Mouse (Mus musculus) heart, embryonic 15.5 days (tissue): Measurements from ENCODE around the gene Gsdma. TPM values are rescaled to one million over a fixed set of nuclear protein-coding genes. Genes with fewer than 3 reads are reported as not detected.

Experiments used
- ATAC-seq: fragments of 200-750 bp; cut with Nextera tagmentation; replicated peaks from 2 replicates; pipeline ENCODE4 v1.8.0; 2017; ENCODE audit warnings: low read depth, moderate TSS enrichment; ENCODE audit not compliant: insufficient number of reproducible peaks, insufficient read depth, low FRiP score
- H3K27ac ChIP-seq: fragments of 300-500 bp; sonication (generic); 2 replicates; pipeline ENCODE4 v1.5.1; 2015; ENCODE audit warnings: mild to moderate bottlenecking, inconsistent platforms
- H3K27me3 ChIP-seq: fragments of 300-500 bp; sonication (generic); 2 replicates; pipeline ENCODE4 v1.6.1; 2015; ENCODE audit warnings: inconsistent platforms
- H3K36me3 ChIP-seq: fragments of 300-500 bp; sonication (generic); 2 replicates; pipeline ENCODE4 v1.6.1; 2015; ENCODE audit warnings: mild to moderate bottlenecking, inconsistent platforms
- H3K4me1 ChIP-seq: fragments of 300-500 bp; sonication (generic); replicated peaks from 2 replicates; pipeline ENCODE4 v1.6.1; 2015; ENCODE audit warnings: inconsistent platforms
- H3K4me2 ChIP-seq: fragments of 300-500 bp; sonication (generic); 2 replicates; pipeline ENCODE4 v1.6.1; 2015; ENCODE audit warnings: inconsistent platforms, mild to moderate bottlenecking, moderate library complexity
- H3K4me3 ChIP-seq: fragments of 300-500 bp; sonication (generic); 2 replicates; pipeline ENCODE4 v1.5.1; 2015; ENCODE audit warnings: mild to moderate bottlenecking, inconsistent platforms
- H3K9ac ChIP-seq: fragments of 300-500 bp; sonication (generic); 2 replicates; pipeline ENCODE4 v1.6.1; 2015; ENCODE audit warnings: mild to moderate bottlenecking, inconsistent platforms
- H3K9me3 ChIP-seq: fragments of 300-500 bp; sonication (generic); replicated peaks from 2 replicates; pipeline ENCODE4 v1.6.1; 2016; ENCODE audit warnings: inconsistent platforms
- WGBS: fragments of 180-500 bp; shearing (Covaris S2); methylation state at CpG from one replicate; pipeline ENCODE4 v1.1.7; 2015; ENCODE audit warnings: mixed read lengths; 5-methylcytosine and 5-hydroxymethylcytosine counted together
- polyA plus RNA-seq: library from polyadenylated mRNA; unstranded; fragments of >200 nt; fragmentation: Nextera tagmentation; extraction: Ambion mirVana; gene quantifications from 2 replicates; pipeline ENCODE4 v1.2.1, GENCODE M21; 2015

Gsdma gene
- polyA plus RNA-seq, 1 experiment from 2014 or later, result not detected

DNA sequence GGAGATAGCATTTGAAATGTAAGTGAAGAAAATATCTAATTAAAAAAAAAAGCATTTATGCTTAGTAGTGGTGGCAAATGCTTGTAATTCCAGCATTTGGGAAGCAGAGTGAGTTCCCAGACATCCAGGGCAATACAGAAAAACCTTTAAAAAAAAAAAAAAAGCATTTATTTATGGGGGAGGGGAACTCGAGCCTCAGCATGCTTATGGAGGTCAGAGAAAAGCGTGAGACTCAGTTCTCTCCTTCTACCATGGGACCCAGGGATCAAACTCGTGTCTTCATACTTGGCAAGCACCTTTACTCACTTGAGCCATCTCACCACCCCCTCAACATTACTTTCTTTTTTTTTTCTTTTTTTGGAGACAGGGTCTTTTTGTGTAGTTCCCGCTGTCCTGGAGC, 17.0 kb downstream of the Gsdma start:
- Histone ChIP-seq H3K27ac (no peak overlapping the region), H3K4me1 (peaks cover 16% of the 10 kb centered on the region), H3K9me3 (no peaks in the 10 kb centered on the region), H3K9ac (no peak overlapping the region), H3K36me3 (peaks cover 11% of the 10 kb centered on the region), H3K27me3 (no peaks in the 10 kb centered on the region), H3K4me2 (no peak overlapping the region), H3K4me3 (no peak overlapping the region)
- ATAC-seq, result no peak
- 73% methylated on average over 4 of the region's 4 CpGs for WGBS

DNA sequence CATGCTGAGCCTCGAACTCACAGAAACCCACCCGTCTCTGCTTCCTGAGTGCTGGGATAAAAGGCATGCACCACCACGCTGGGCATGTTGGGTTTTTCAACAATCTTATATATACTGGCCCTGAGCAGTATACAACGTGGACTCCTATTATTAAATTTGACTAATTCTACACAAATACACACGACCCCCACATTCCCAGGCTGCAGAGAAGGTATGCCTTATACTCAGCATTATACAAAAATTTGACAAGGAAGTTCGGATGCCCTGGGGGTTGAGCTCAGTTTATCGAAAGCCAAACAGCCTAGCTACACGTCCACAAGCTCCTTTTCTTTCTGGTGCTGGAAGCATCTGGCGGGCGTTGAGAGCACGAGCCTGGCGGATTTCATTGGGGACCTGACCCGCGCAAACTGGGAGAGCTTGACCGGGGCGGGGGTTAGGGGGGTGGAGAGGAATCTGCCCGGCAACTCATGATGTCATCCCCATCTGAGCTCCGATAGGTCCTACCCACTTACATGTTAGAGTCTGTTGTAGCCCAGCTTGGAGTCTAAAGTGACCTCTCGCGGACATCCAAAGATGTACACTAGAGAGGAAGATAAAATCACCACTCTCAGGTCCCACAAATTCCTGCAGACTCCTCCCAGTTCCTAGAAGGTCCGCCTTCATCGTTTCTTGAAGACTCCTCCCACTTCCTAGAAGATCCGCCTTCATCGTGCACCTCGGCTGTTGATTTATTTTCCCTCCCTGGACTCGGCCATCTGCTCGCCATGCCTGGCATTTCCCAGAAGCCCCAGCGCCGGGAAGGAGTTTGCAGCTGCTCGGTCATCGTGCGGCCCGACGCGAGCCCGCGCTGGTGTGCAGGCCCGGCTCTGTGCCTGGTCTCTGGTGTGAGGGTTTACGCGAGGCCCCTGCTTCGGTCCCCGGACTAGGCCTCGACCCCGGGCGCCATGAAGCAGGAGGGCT, 17.9 kb downstream of the Gsdma start, which contains the start of gene Psmd3:
Gene Psmd3, plus strand, starts transcription at position 769 of the 960 bp plus-strand sequence.
- Histone ChIP-seq H3K4me2 (peak within 1 kb of the TSS; percentile 83), H3K9ac (peak within 1 kb of the TSS; percentile 100), H3K27me3 (no peaks in the 10 kb centered on the region), H3K9me3 (no peaks in the 10 kb centered on the region), H3K4me1 (peaks cover 16% of the 10 kb centered on the region), H3K27ac (peak within 1 kb of the TSS; percentile 86), H3K36me3 (peaks cover 20% of the 10 kb centered on the region), H3K4me3 (peak within 1 kb of the TSS; percentile 100)
- peak; percentile 92 for ATAC-seq
- whole genome bisulfite sequencing, result 5% methylated on average over 45 of the region's 45 CpGs

DNA sequence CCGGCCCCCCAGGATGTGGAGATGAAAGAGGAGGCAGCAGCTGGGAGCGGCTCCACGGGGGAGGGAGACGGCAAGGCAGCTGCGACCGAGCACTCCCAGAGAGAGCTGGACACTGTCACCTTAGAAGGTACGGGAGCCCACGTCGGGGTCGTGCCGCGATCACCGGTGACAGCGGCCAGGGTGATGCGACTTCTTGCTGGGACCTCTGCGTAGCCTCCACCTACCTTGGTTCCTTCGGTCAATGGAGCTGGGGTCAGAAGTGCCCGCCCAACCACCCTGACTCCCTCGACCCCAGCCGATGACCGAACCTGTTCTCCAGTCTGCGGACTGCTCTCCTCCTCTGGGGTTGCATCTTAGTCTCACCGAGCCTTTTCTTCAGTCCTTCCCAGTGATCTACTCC, 18.7 kb downstream of the Gsdma start:
- ATAC-seq, result peak; percentile 7; the same call in 1 of the 2 replicates

DNA sequence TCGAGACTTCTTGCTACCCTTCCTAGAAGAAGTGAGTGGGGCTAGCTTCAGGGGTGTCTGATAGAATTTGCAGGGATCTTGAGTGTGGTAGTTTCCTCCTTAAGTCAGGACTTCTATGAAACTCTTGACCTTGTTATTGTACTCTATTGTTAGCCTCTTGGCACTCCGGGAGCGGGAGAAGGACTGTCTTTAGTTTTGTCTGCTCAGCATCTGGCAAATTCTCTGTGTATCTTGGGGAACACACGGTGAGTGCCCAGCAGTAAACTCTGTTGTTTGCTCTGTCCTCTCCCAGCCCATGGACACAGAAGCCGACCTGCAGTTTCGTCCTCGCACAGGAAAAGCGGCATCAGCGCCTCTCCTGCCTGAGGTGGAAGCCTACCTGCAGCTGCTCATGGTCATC, 21.5 kb downstream of the Gsdma start:
- Histone ChIP-seq H3K27me3 (no peaks in the 10 kb centered on the region), H3K36me3 (peaks cover 51% of the 10 kb centered on the region), H3K4me1 (peaks cover 16% of the 10 kb centered on the region), H3K9ac (no peak overlapping the region), H3K4me3 (no peak overlapping the region), H3K4me2 (no peak overlapping the region), H3K27ac (no peak overlapping the region), H3K9me3 (no peaks in the 10 kb centered on the region)
- ATAC-seq, result no peak
- WGBS, result 90% methylated on average over 9 of the region's 9 CpGs

More for the DNA sequence above, 18.7 kb downstream of the Gsdma start:
- Histone ChIP-seq H3K27me3 (no peaks in the 10 kb centered on the region), H3K36me3 (peaks cover 27% of the 10 kb centered on the region), H3K4me2 (peak overlapping the region; percentile 83), H3K27ac (peak overlapping the region; percentile 86), H3K4me3 (peak overlapping the region; percentile 100), H3K4me1 (peaks cover 16% of the 10 kb centered on the region), H3K9ac (peak overlapping the region; percentile 100), H3K9me3 (no peaks in the 10 kb centered on the region)
- under 1% methylated on average over 23 of the region's 23 CpGs for WGBS

DNA sequence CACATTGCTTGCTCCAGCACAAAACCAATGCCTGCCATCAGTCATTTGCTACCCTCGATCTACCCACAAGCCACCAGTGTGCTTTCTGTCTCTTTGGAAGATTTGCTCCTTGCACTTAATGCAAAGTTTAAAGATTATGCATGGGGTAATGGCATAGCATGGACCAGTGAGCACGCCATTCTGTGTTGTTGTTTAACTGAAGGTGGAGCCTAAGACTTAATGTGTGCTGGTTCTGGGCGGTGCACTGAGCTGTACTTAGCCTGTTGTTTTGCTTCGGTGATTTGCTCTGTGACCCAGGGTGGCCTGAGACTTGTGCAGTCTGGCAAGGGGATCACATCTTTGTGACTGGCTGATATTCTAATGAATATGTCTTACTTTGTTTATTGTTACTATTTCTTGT, 22.8 kb downstream of the Gsdma start:
- Histone ChIP-seq H3K27ac (no peak overlapping the region), H3K9ac (no peak overlapping the region), H3K9me3 (no peaks in the 10 kb centered on the region), H3K36me3 (peaks cover 65% of the 10 kb centered on the region), H3K4me1 (peaks cover 9% of the 10 kb centered on the region), H3K27me3 (no peaks in the 10 kb centered on the region), H3K4me3 (no peak overlapping the region), H3K4me2 (no peak overlapping the region)
- WGBS, result 90% methylated on average over 4 of the region's 4 CpGs
- no peak for ATAC-seq

DNA sequence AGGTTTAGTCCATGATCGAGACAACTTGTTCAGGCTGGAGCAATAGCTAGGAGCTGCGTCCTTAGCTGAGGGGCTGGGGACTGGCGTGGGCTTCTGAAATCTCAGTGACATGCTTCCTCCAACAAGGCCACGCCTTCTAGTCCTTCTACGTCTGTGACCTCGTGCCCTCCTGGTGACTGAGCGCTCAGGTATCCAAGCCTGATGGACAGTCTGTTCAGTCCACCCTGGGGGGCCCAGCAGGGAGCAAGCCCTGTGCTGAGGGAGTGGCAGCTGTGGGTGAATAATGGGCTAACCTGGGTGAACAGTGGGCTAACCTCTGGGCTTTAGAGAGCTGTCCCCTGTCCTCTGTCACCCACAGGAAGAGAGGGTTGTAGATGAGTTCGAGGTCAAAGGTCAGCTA, 23.9 kb downstream of the Gsdma start:
- no peak for ATAC-seq
- no peaks in the 10 kb centered on the region for H3K9me3 ChIP-seq
- no peak overlapping the region for H3K9ac ChIP-seq
- no peak overlapping the region for H3K4me2 ChIP-seq
- no peaks in the 10 kb centered on the region for H3K27me3 ChIP-seq
- H3K4me3 ChIP-seq, result no peak overlapping the region
- peaks cover 9% of the 10 kb centered on the region for H3K4me1 ChIP-seq
- H3K36me3 ChIP-seq, result peaks cover 75% of the 10 kb centered on the region
- H3K27ac ChIP-seq, result no peak overlapping the region
- 82% methylated on average over 8 of the region's 8 CpGs for WGBS

DNA sequence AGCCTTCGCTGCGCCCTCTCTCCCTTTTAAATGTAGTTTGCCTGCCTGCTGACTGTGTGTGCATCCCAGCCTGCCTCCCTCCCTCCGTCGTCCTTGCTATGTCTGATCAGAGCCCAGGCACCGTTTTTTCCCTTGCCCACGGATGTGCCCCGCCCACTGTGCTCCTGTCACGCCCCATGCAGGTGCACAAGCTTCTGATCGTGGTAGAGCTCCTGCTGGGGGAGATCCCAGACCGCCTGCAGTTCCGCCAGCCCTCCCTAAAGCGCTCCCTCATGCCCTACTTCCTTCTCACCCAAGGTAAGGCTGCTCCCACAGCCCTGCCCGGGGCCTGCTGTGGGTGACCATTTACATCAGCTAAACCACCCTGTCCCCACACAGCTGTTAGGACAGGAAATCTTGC, 29.1 kb downstream of the Gsdma start:
- peaks cover 70% of the 10 kb centered on the region for H3K36me3 ChIP-seq
- ATAC-seq, result no peak

DNA sequence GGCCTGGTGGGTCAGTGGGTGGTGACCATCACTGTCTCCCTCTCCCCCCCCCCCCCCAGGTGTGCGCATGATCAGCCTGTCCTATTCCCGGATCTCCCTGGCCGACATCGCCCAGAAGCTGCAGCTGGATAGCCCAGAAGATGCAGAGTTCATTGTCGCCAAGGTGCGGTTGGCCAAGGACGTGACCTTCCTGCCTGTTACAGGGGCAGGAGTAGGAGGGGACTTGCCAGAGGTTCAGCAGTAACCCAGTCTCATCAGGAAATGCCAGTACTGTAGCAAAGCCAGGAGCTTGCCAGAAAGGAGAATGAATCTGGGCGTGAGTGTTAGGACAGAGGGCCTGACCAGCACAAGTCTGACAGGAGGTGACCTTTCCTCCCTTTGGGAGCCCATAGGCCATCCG, 29.6 kb downstream of the Gsdma start:
- H3K27me3 ChIP-seq, result no peaks in the 10 kb centered on the region
- no peak overlapping the region for H3K4me2 ChIP-seq
- H3K36me3 ChIP-seq, result peaks cover 67% of the 10 kb centered on the region
- H3K4me1 ChIP-seq, result peaks cover 15% of the 10 kb centered on the region
- ATAC-seq, result no peak
- H3K9me3 ChIP-seq, result no peaks in the 10 kb centered on the region
- no peak overlapping the region for H3K9ac ChIP-seq
- 82% methylated on average over 9 of the region's 9 CpGs for WGBS
- no peak overlapping the region for H3K4me3 ChIP-seq
- no peak overlapping the region for H3K27ac ChIP-seq

More for the DNA sequence above, 29.1 kb downstream of the Gsdma start:
- Histone ChIP-seq H3K4me1 (peaks cover 15% of the 10 kb centered on the region), H3K4me3 (no peak overlapping the region), H3K4me2 (no peak overlapping the region), H3K9ac (no peak overlapping the region), H3K9me3 (no peaks in the 10 kb centered on the region), H3K27me3 (no peaks in the 10 kb centered on the region), H3K27ac (no peak overlapping the region)
- WGBS, result 74% methylated on average over 13 of the region's 13 CpGs

DNA sequence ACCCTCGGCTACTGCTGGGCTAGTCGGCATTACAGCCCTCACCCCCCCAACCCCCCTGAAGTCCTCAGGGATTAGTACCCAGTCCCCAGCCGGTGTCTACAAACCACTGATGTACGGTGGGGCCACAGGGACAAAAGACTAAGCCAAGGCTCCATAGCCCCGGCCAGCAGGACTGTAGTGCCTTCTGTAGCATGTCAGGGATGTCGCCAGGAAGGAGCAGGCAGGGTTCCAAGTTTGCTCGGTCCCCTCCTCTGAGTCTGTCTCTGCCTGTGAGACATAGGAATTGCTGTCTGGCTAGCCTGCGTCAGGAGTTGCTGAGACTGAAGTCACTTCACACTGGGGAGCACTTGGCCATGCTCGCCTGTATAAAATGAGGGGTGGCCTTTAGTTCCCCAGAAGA, 30.1 kb downstream of the Gsdma start:
- Histone ChIP-seq H3K9ac (no peak overlapping the region), H3K4me3 (no peak overlapping the region), H3K27me3 (no peaks in the 10 kb centered on the region), H3K4me1 (peaks cover 15% of the 10 kb centered on the region), H3K4me2 (no peak overlapping the region), H3K9me3 (no peaks in the 10 kb centered on the region), H3K36me3 (peaks cover 64% of the 10 kb centered on the region), H3K27ac (no peak overlapping the region)
- ATAC-seq, result no peak
- WGBS, result 67% methylated on average over 9 of the region's 9 CpGs

DNA sequence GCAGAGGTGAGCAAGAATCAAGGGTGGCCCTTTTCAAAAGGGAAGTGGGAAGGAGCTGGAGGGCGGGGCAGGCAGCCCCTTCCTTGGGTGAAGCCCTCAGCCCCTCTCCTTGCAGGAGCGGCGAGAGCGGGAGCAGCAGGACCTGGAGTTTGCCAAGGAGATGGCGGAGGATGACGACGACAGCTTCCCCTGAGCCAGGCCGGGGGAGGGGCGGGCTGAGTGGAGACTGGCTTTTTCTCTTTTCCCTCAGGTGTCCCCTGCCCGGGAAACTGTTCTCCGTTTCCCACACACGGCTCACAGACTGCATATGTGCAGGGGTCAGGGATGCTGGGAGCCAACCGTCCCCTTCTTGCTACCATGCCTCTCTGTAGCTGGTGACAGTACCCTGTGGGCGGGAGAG, 31.3 kb downstream of the Gsdma start:
- Histone ChIP-seq H3K4me3 (no peak overlapping the region), H3K9ac (no peak overlapping the region), H3K36me3 (peaks cover 53% of the 10 kb centered on the region), H3K4me2 (no peak overlapping the region), H3K9me3 (no peaks in the 10 kb centered on the region), H3K27ac (no peak overlapping the region), H3K4me1 (peaks cover 19% of the 10 kb centered on the region), H3K27me3 (0 out of 2 replicates have a peak, but pooled peaks cover 3% of the 10 kb centered on the region)
- no peak for ATAC-seq
- 70% methylated on average over 14 of the region's 14 CpGs for WGBS

DNA sequence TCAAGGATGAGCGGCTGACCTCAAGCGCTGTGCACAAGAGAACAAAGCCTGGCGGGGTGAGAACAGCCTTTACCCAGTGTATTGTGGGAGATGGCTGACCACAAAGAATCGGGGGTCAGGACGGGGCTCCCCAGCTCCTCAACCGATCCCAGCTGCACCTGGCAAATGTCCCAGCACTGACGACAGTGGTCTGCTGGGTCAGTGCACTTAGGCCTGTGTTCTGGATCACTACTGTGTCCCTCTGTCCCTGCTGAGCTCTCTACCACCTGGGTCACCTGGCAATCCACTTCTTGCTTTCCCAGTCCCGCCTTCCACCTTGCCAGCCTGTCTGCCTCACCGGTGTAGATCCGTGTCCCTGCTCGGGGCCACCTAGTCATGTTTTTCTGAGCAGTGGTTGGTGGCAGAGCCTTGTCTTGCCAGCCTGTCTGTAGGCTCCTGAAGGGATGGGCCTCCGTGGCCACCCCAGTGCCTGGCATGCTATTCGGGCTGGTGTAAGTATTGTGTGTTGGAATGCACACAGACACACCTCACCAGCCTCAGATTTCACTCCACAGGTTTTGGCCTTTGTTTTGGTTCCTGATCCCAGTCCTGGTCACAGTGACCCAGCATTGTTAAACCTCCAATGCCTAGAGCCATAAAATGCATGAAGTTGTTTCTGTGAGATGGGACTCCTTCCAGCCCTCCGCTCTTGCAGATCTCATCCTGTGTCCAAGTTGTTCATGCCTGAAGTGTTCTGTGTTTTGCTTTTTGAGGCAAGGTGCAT, 32.5 kb downstream of the Gsdma start:
- Histone ChIP-seq H3K9ac (no peak overlapping the region), H3K4me2 (no peak overlapping the region), H3K27me3 (0 out of 2 replicates have a peak, but pooled peaks cover 3% of the 10 kb centered on the region), H3K4me1 (peaks cover 25% of the 10 kb centered on the region), H3K27ac (peak overlapping the region; percentile 2; the same call in 1 of the 2 replicates), H3K9me3 (no peaks in the 10 kb centered on the region), H3K36me3 (peaks cover 40% of the 10 kb centered on the region), H3K4me3 (no peak overlapping the region)
- 82% methylated on average over 14 of the region's 14 CpGs for WGBS
- ATAC-seq, result no peak
